8 mouse cellular contexts compared by ENCODE assay signal in genomic region chr4:150570793-150571192, GRCm38 (mm10).
DNase-seq lines count a peak whose midpoint lies in the region; ATAC-seq and TF ChIP-seq lines count a peak whose summit lies in the region.

No protein-coding gene starts in this region.

- H3K4me2 ChIP-seq in lung, postnatal 0 days (replicated peaks; ENCODE audit: low read depth, low read length), result peak overlapping the region; percentile 75
- H3K4me2 ChIP-seq in limb, embryonic 13.5 days (replicated peaks), result peak overlapping the region; percentile 84
- H3K4me2 ChIP-seq in stomach, embryonic 14.5 days (replicated peaks; ENCODE audit: low read depth, low read length), result peak overlapping the region; percentile 78

- no peak for TF ChIP-seq CTCF in lung, postnatal 0 days (IDR thresholded peaks at IDR 0.05)

- no peaks in the 10 kb centered on the region for H3K27me3 ChIP-seq in lung, postnatal 0 days (replicated peaks; ENCODE audit: insufficient read depth, low read length)
- no peaks in the 10 kb centered on the region for H3K27me3 ChIP-seq in limb, embryonic 13.5 days
- H3K27me3 ChIP-seq in stomach, embryonic 14.5 days (ENCODE audit: control insufficient read depth, insufficient read depth, low read length), result no peaks in the 10 kb centered on the region

- H3K36me3 ChIP-seq in lung, postnatal 0 days (ENCODE audit: insufficient read depth, low read length), result no peaks in the 10 kb centered on the region
- H3K36me3 ChIP-seq in limb, embryonic 13.5 days, result peaks cover 17% of the 10 kb centered on the region; the same call in 1 of the 2 replicates
- no peaks in the 10 kb centered on the region for H3K36me3 ChIP-seq in stomach, embryonic 14.5 days (ENCODE audit: control insufficient read depth, insufficient read depth, low read length)

- 24% methylated on average over 2 of the region's 2 CpGs for WGBS in lung, postnatal 0 days
- 30% methylated on average over 2 of the region's 2 CpGs for WGBS in limb, embryonic 13.5 days
- WGBS in stomach, embryonic 14.5 days, result 23% methylated on average over 2 of the region's 2 CpGs

- H3K4me3 ChIP-seq in lung, postnatal 0 days (ENCODE audit: low read depth, low read length), result peak overlapping the region; percentile 85
- H3K4me3 ChIP-seq in limb, embryonic 13.5 days, result peak overlapping the region; percentile 83
- peak overlapping the region; percentile 94; the same call in 1 of the 2 replicates for H3K4me3 ChIP-seq in stomach, embryonic 14.5 days (ENCODE audit: low read depth, low read length)

- peak; percentile 25 for DNase-seq in CD4-positive, CD25-positive, alpha-beta regulatory T cell, adult 2 months (ENCODE audit: low read depth, low spot score)
- DNase-seq in lung, postnatal 0 days (ENCODE audit: low spot score), result no peak
- no peak for DNase-seq in lung, postnatal 10 days

- 0 out of 2 replicates have a peak overlapping the region, but pooled peaks have one; percentile 8 for H3K9ac ChIP-seq in lung, postnatal 0 days (replicated peaks; ENCODE audit: low read depth)
- peak overlapping the region; percentile 36; the same call in 1 of the 2 replicates for H3K9ac ChIP-seq in limb, embryonic 13.5 days
- H3K9ac ChIP-seq in stomach, embryonic 14.5 days (replicated peaks; ENCODE audit: low read depth, low read length), result no peak overlapping the region

- H3K9me3 ChIP-seq in lung, postnatal 0 days (ENCODE audit: low read length), result no peaks in the 10 kb centered on the region
- no peaks in the 10 kb centered on the region for H3K9me3 ChIP-seq in limb, embryonic 13.5 days
- no peaks in the 10 kb centered on the region for H3K9me3 ChIP-seq in stomach, embryonic 14.5 days (ENCODE audit: control insufficient read depth, low read depth, low read length)

- no peak for TF ChIP-seq EP300 in lung, postnatal 0 days (IDR thresholded peaks at IDR 0.05)

- H3K27ac ChIP-seq in lung, postnatal 0 days (ENCODE audit: low read length), result peak overlapping the region; percentile 95
- no peak overlapping the region for H3K27ac ChIP-seq in limb, embryonic 13.5 days
- no peak overlapping the region; the same call in 1 of the 2 replicates for H3K27ac ChIP-seq in stomach, embryonic 14.5 days (ENCODE audit: low read length)

- no peak for ATAC-seq in CD4-positive, CD25-positive, alpha-beta regulatory T cell, adult 4 months
- ATAC-seq in lung, postnatal 0 days, result no peak
- ATAC-seq in limb, embryonic 13.5 days (ENCODE audit: low FRiP score, low read depth), result no peak
- no peak for ATAC-seq in stomach, embryonic 14.5 days (ENCODE audit: insufficient number of reproducible peaks, insufficient read depth, low FRiP score, low read depth)
- ATAC-seq in cerebellum, adult (ENCODE audit: insufficient number of reproducible peaks, low FRiP score, low TSS enrichment), result no peak
- no peak for ATAC-seq in granulocyte monocyte progenitor cell, adult 5-6 weeks (replicated peaks; ENCODE audit: poor library complexity, severe bottlenecking)

- H3K4me1 ChIP-seq in lung, postnatal 0 days (ENCODE audit: insufficient read depth, low read depth, low read length), result peaks cover 24% of the 10 kb centered on the region; the same call in 1 of the 2 replicates
- H3K4me1 ChIP-seq in limb, embryonic 13.5 days, result peaks cover 41% of the 10 kb centered on the region
- peaks cover 38% of the 10 kb centered on the region for H3K4me1 ChIP-seq in stomach, embryonic 14.5 days (ENCODE audit: control insufficient read depth, insufficient read depth, low read length)
